Mouse (Mus musculus) erythroblast, embryonic 14.5 days (primary cell): ENCODE measurements around the gene Exoc4.

Source experiments
- GATA1 ChIP-seq: IDR thresholded peaks from 2 replicates; pipeline ENCODE4 v1.6.1; 2012; ENCODE audit warnings: low read length, inconsistent platforms, mixed read lengths
- TAL1 ChIP-seq: IDR thresholded peaks from 3 replicates; pipeline ENCODE4 v1.6.1; 2012; ENCODE audit warnings: low read length, inconsistent platforms, mixed read lengths

GRCm38 (mm10) chr6:33913964-33914363 lies 665.1 kb downstream of the Exoc4 start:
- no peak for TF ChIP-seq TAL1
- no peak for TF ChIP-seq GATA1
